Mouse (Mus musculus) adrenal gland, postnatal 14 days (tissue): ENCODE results near the gene Adamtsl3. TPM values are rescaled to one million over a fixed set of nuclear protein-coding genes. Genes with fewer than 3 reads are reported as not detected.

Source experiments
- DNase-seq: peaks from one replicate; pipeline ENCODE4 v3.0.0; 2021; ENCODE audit warnings: mixed read lengths
- total RNA-seq: library from RNA; stranded (reverse); gene quantifications from 2 replicates; pipeline ENCODE4 v1.2.3, GENCODE M21; 2021

The Adamtsl3 gene
- total RNA-seq, 1 experiment from 2014 or later: 3.8 TPM

GRCm38 (mm10) chr7:82422561-82422960, 87.1 kb downstream of the Adamtsl3 start:
- no peak for DNase-seq

- no peak for DNase-seq
These were observed 88.1 kb downstream of the Adamtsl3 start for GRCm38 (mm10) chr7:82423602-82424001.

GRCm38 (mm10) chr7:82424281-82424680, 88.8 kb downstream of the Adamtsl3 start:
- no peak for DNase-seq

- no peak for DNase-seq
These were observed 89.9 kb downstream of the Adamtsl3 start for GRCm38 (mm10) chr7:82425374-82425773.

GRCm38 (mm10) chr7:82429447-82429846, 94.0 kb downstream of the Adamtsl3 start:
- no peak for DNase-seq

- no peak for DNase-seq
These were observed 96.1 kb downstream of the Adamtsl3 start for GRCm38 (mm10) chr7:82431572-82431971.

GRCm38 (mm10) chr7:82433226-82433625, 97.7 kb downstream of the Adamtsl3 start:
- DNase-seq: no peak

- no peak for DNase-seq
These were observed 122.9 kb downstream of the Adamtsl3 start for GRCm38 (mm10) chr7:82458376-82458775.

- DNase-seq: no peak
These were observed 127.5 kb downstream of the Adamtsl3 start for GRCm38 (mm10) chr7:82462921-82463523.

- no peak for DNase-seq
These were observed 128.9 kb downstream of the Adamtsl3 start for GRCm38 (mm10) chr7:82464364-82464763.

- no peak for DNase-seq
These were observed 129.9 kb downstream of the Adamtsl3 start for GRCm38 (mm10) chr7:82465437-82465836.

- no peak for DNase-seq
These were observed 141.1 kb downstream of the Adamtsl3 start for GRCm38 (mm10) chr7:82476441-82477221.

- DNase-seq: no peak
These were observed 143.0 kb downstream of the Adamtsl3 start for GRCm38 (mm10) chr7:82478461-82478860.

- DNase-seq: peak; percentile 26
These were observed 143.6 kb downstream of the Adamtsl3 start for GRCm38 (mm10) chr7:82478861-82479755.

GRCm38 (mm10) chr7:82483426-82483825, 147.9 kb downstream of the Adamtsl3 start:
- DNase-seq: no peak

GRCm38 (mm10) chr7:82484834-82485233, 149.3 kb downstream of the Adamtsl3 start:
- no peak for DNase-seq

- DNase-seq: no peak
These were observed 150.0 kb downstream of the Adamtsl3 start for GRCm38 (mm10) chr7:82485344-82485954.

- DNase-seq: no peak
These were observed 155.5 kb downstream of the Adamtsl3 start for GRCm38 (mm10) chr7:82491018-82491417.

- DNase-seq: no peak
These were observed 157.4 kb downstream of the Adamtsl3 start for GRCm38 (mm10) chr7:82492881-82493280.

GRCm38 (mm10) chr7:82494220-82494619, 158.7 kb downstream of the Adamtsl3 start:
- no peak for DNase-seq

- no peak for DNase-seq
These were observed 161.6 kb downstream of the Adamtsl3 start for GRCm38 (mm10) chr7:82497064-82497463.

GRCm38 (mm10) chr7:82501306-82501705, 165.8 kb downstream of the Adamtsl3 start:
- DNase-seq: no peak
